Mouse (Mus musculus) cerebellum, postnatal 25 days (tissue): ENCODE data around the gene Col13a1.

Experiments used
- DNase-seq, 2 experiments: peaks; one replicate each; pipeline ENCODE4 v3.0.0; 2021; ENCODE audit warnings: mixed read lengths in 2 of 2

The Col13a1 gene

GRCm38 (mm10) chr10:61978866-61979340 lies at the start of gene Col13a1:
Gene Col13a1 (minus strand): TSS chr10:61979108.
- peak; percentile 18 to 26 for DNase-seq

GRCm38 (mm10) chr10:62027699-62028098 lies 48.8 kb upstream of the Col13a1 start:
- DNase-seq = no peak

- peak; percentile 8 to 21 for DNase-seq
Observed at GRCm38 (mm10) chr10:62023821-62024551, 45.1 kb upstream of the Col13a1 start.

GRCm38 (mm10) chr10:62020068-62020620 lies 41.2 kb upstream of the Col13a1 start:
- no peak for DNase-seq

GRCm38 (mm10) chr10:62019386-62020067 lies 40.6 kb upstream of the Col13a1 start:
- DNase-seq = no peak

- DNase-seq = no peak
Observed at GRCm38 (mm10) chr10:62016947-62017346, 38.0 kb upstream of the Col13a1 start.

GRCm38 (mm10) chr10:62013190-62013589 lies 34.3 kb upstream of the Col13a1 start:
- no peak for DNase-seq

- DNase-seq = no peak
Observed at GRCm38 (mm10) chr10:62012371-62012770, 33.5 kb upstream of the Col13a1 start.

- no peak for DNase-seq
Observed at GRCm38 (mm10) chr10:62009981-62010500, 31.1 kb upstream of the Col13a1 start.

- DNase-seq = no peak
Observed at GRCm38 (mm10) chr10:62007958-62008357, 29.1 kb upstream of the Col13a1 start.

- no peak for DNase-seq
Observed at GRCm38 (mm10) chr10:62006371-62006770, 27.5 kb upstream of the Col13a1 start.

GRCm38 (mm10) chr10:62000216-62000615 lies 21.3 kb upstream of the Col13a1 start:
- DNase-seq = no peak

- no peak for DNase-seq
Observed at GRCm38 (mm10) chr10:61999766-62000165, 20.9 kb upstream of the Col13a1 start.

GRCm38 (mm10) chr10:61991481-61992424 lies 12.8 kb upstream of the Col13a1 start:
- no peak for DNase-seq

GRCm38 (mm10) chr10:61980424-61980823 lies 1.5 kb upstream of the Col13a1 start:
- peak; percentile 94 to 96 for DNase-seq

- peak; percentile 63 to 73 for DNase-seq
Observed at GRCm38 (mm10) chr10:61978112-61978865, 619 bp downstream of the Col13a1 start.

- DNase-seq = no peak
Observed at GRCm38 (mm10) chr10:61977392-61978096, 1.4 kb downstream of the Col13a1 start.

- peak in 1 of 2 experiments; percentile 33 for DNase-seq
Observed at GRCm38 (mm10) chr10:61976987-61977386, 1.9 kb downstream of the Col13a1 start.

- no peak for DNase-seq
Observed at GRCm38 (mm10) chr10:61974581-61974980, 4.3 kb downstream of the Col13a1 start.

GRCm38 (mm10) chr10:61972041-61972440 lies 6.9 kb downstream of the Col13a1 start:
- DNase-seq = peak in 1 of 2 experiments; percentile 26
